Mouse (Mus musculus): ENCODE results near the gene Scube3. TPM values are rescaled to one million over a fixed set of nuclear protein-coding genes. Genes with fewer than 3 reads are reported as not detected.

Scube3 gene
- total and polyA plus RNA-seq, 2 experiments from 2014 or later = 3.1 to 16.3 TPM

DNA sequence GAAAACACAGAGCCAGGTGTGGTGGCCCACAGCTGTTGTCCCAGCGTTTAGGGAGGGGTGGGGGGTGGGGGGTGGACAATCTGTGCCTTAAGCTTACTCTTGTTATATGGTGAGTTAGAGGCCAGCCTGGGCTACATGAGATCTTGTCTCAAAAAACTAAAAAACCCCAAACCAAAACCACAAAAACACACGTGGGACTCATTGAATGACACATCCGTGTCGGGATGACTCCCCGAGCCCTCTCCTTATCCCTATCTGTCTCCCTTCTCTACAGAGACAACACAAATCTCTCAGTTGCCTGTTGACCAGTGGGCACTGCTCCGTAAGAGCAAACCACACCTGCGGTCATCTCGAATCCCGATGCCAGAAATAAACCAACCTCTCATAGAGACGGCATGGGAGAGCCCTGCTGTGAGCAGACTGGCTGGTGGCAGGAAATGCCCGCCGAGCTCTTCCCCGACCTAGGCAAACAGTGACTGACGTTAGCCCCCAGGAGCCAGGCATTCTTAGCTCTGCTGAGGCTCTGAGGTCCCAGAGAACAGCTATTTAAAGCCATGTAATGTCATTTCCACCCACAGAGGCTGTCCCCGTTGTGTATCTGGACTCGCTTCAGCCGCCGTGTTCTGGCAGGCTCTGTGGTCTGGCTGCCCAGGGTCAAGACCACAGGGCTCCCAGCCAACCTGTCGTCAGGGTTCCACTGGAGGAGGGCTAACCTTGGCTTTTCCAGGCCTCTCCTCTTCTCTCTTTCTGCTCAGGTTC is 24.3 kb upstream of the Scube3 start:
- H3K27ac ChIP-seq (ENCODE audit: low read depth, low read length) = no peak overlapping the region
- no peaks in the 10 kb centered on the region for H3K9me3 ChIP-seq (ENCODE audit: low read length)
- no peak for TF ChIP-seq CTCF (IDR thresholded peaks at IDR 0.05; ENCODE audit: low read depth)
- ATAC-seq (no peak), DNase-seq (no peak)
- no peaks in the 10 kb centered on the region for H3K4me1 ChIP-seq (ENCODE audit: insufficient read depth)
- no peak overlapping the region for H3K4me3 ChIP-seq (ENCODE audit: low read depth, low read length)
- WGBS = 57% methylated on average over 19 of the region's 19 CpGs
- H3K9ac ChIP-seq = no peak overlapping the region
- H3K27me3 ChIP-seq (ENCODE audit: insufficient read depth, low read length) = no peaks in the 10 kb centered on the region
- no peak overlapping the region for H3K4me2 ChIP-seq (ENCODE audit: low read depth)
- H3K36me3 ChIP-seq (ENCODE audit: insufficient read depth) = no peaks in the 10 kb centered on the region

DNA sequence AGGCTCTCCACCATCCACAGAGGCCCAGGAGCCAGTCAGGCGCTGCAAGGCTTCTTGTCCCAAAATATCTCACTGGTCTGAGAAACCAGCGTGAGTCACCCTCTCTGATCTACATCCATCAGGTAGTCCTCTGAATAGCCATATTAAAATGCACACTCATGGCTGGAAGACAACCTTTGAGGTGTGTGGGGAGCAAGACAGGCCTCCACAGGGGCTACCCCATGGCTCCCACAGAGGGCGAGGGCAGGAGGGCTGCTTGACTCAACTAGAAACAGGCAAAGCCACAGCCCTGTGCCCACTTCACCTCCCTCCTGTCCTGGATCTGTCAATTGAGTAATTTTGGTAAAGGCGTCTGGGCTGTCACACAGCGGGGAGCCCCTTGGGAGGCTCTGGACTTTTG is 21.5 kb upstream of the Scube3 start:
- Histone ChIP-seq H3K4me2 (ENCODE audit: low read depth) (no peak overlapping the region), H3K27ac (ENCODE audit: low read depth, low read length) (no peak overlapping the region), H3K4me3 (ENCODE audit: low read depth, low read length) (no peak overlapping the region), H3K36me3 (ENCODE audit: insufficient read depth) (no peaks in the 10 kb centered on the region), H3K4me1 (ENCODE audit: insufficient read depth) (no peaks in the 10 kb centered on the region), H3K9ac (no peak overlapping the region), H3K9me3 (ENCODE audit: low read length) (no peaks in the 10 kb centered on the region), H3K27me3 (ENCODE audit: insufficient read depth, low read length) (no peaks in the 10 kb centered on the region)
- ATAC-seq (no peak), DNase-seq (no peak)
- no peak for TF ChIP-seq CTCF (IDR thresholded peaks at IDR 0.05; ENCODE audit: low read depth)
- 82% methylated on average over 5 of the region's 5 CpGs for WGBS

- WGBS = 62% methylated on average over 13 of the region's 13 CpGs
- H3K27ac ChIP-seq (ENCODE audit: low read depth, low read length) = no peak overlapping the region
- H3K27me3 ChIP-seq (ENCODE audit: insufficient read depth, low read length) = no peaks in the 10 kb centered on the region
- H3K9ac ChIP-seq = no peak overlapping the region
- TF ChIP-seq CTCF (IDR thresholded peaks at IDR 0.05; ENCODE audit: low read depth) = no peak
- H3K4me3 ChIP-seq (ENCODE audit: low read depth, low read length) = no peak overlapping the region
- no peak for ATAC-seq
- no peaks in the 10 kb centered on the region for H3K36me3 ChIP-seq (ENCODE audit: insufficient read depth)
- no peaks in the 10 kb centered on the region for H3K9me3 ChIP-seq (ENCODE audit: low read length)
- H3K4me2 ChIP-seq (ENCODE audit: low read depth) = no peak overlapping the region
- no peaks in the 10 kb centered on the region for H3K4me1 ChIP-seq (ENCODE audit: insufficient read depth)
- no peak for DNase-seq
Observed at GRCm38 (mm10) chr17:28122949-28123348, 19.0 kb upstream of the Scube3 start.

DNA sequence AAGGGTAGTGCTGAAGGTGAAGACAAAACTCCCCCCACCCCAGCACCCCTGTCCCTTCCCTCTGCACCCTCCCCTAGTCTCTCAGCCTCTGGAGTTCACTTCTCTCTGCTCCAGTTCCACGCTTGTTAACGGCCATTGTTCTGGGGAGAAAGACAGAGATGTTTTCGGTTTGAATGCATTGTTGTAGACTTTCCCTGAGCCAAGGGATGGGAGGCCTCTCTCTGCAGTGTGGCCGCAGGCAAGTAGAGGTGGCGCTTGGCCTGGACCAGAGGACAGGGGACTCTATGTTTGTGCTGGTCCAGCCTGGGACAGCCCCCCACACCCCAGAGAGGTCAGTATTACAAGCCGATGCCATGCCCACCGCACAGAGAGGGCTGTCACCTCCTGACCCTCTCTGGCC is 18.3 kb upstream of the Scube3 start:
- no peaks in the 10 kb centered on the region for H3K27me3 ChIP-seq (ENCODE audit: insufficient read depth, low read length)
- no peaks in the 10 kb centered on the region for H3K4me1 ChIP-seq (ENCODE audit: insufficient read depth)
- no peak overlapping the region for H3K4me2 ChIP-seq (ENCODE audit: low read depth)
- WGBS = 17% methylated on average over 7 of the region's 7 CpGs
- DNase-seq (no peak), ATAC-seq (no peak)
- H3K9me3 ChIP-seq (ENCODE audit: low read length) = no peaks in the 10 kb centered on the region
- H3K27ac ChIP-seq (ENCODE audit: low read depth, low read length) = no peak overlapping the region
- TF ChIP-seq CTCF (IDR thresholded peaks at IDR 0.05; ENCODE audit: low read depth) = no peak
- H3K4me3 ChIP-seq (ENCODE audit: low read depth, low read length) = no peak overlapping the region
- H3K9ac ChIP-seq = no peak overlapping the region
- H3K36me3 ChIP-seq (ENCODE audit: insufficient read depth) = no peaks in the 10 kb centered on the region

DNA sequence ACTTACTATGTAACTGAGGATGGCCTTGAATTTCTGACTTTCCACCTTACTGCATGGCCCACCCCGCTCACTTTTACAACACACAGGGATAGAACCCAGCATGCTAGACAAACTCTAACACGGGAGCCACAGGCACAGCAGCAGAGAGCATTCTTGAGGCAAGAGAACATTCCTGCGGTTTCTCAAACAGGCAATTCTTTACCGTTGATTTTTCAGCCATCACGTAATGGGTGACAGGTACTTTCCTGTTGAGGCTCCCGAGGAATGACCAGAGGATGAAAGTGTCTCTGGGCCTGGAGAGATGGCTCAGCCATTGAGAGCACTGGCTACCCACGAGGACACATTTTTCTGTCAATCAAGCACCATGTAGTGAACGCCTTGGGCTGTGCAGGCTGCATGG is 17.6 kb upstream of the Scube3 start:
- TF ChIP-seq CTCF (IDR thresholded peaks at IDR 0.05; ENCODE audit: low read depth) = no peak
- ATAC-seq = no peak
- no peaks in the 10 kb centered on the region for H3K9me3 ChIP-seq (ENCODE audit: low read length)

GRCm38 (mm10) chr17:28129796-28130195 is 12.1 kb upstream of the Scube3 start:
- WGBS = 86% methylated on average over 5 of the region's 5 CpGs
- no peaks in the 10 kb centered on the region for H3K9me3 ChIP-seq (ENCODE audit: low read length)

More for the DNA sequence above, 17.6 kb upstream of the Scube3 start:
- Histone ChIP-seq H3K9ac (no peak overlapping the region), H3K4me1 (ENCODE audit: insufficient read depth) (no peaks in the 10 kb centered on the region), H3K27me3 (ENCODE audit: insufficient read depth, low read length) (no peaks in the 10 kb centered on the region), H3K27ac (ENCODE audit: low read depth, low read length) (no peak overlapping the region), H3K36me3 (ENCODE audit: insufficient read depth) (no peaks in the 10 kb centered on the region), H3K4me2 (ENCODE audit: low read depth) (no peak overlapping the region), H3K4me3 (ENCODE audit: low read depth, low read length) (no peak overlapping the region)
- DNase-seq = no peak
- 73% methylated on average over 8 of the region's 8 CpGs for WGBS

DNA sequence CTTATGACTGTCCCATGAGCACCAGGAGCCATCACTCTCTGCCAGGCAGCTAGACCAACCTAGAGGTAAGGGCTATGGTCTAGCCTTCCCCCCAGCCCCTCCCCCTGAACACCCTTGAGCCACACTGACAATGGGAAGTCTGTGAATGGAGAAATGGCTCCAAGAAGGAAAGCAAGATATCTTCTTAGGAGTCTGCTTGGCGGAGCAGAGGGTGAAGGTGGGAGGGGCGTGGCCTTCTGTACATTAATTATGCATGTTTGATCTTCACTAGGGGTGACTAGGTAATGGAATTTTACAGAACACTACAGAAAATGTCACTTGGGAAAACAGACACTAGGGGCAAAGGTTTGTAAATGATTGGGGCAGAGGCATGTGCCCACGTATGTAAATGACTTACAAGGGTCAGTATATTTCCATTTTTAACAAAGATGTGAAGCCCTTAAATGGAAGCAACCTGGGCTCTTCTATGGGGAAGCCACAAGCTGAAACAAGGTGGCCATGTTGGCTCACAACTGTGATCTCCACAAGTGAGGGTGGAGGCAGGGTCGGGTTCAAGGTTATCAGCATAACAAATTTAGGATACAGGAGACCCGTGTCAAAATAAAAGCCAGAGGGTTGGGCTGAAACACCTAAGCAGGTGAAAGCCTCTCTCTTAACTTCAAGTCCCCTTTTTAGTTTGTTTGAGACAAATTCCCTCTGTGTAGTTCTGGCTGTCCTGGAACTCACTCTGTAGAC is 11.4 kb upstream of the Scube3 start:
- TF ChIP-seq CTCF (IDR thresholded peaks at IDR 0.05; ENCODE audit: low read depth) = no peak
- Histone ChIP-seq H3K36me3 (ENCODE audit: insufficient read depth) (no peaks in the 10 kb centered on the region), H3K27ac (ENCODE audit: low read depth, low read length) (no peak overlapping the region), H3K9ac (no peak overlapping the region), H3K27me3 (ENCODE audit: insufficient read depth, low read length) (no peaks in the 10 kb centered on the region), H3K4me1 (ENCODE audit: insufficient read depth) (no peaks in the 10 kb centered on the region), H3K4me3 (ENCODE audit: low read depth, low read length) (no peak overlapping the region), H3K4me2 (ENCODE audit: low read depth) (no peak overlapping the region), H3K9me3 (ENCODE audit: low read length) (no peaks in the 10 kb centered on the region)
- ATAC-seq (no peak), DNase-seq (no peak)
- 65% methylated on average over 5 of the region's 5 CpGs for WGBS

More at GRCm38 (mm10) chr17:28129796-28130195, 12.1 kb upstream of the Scube3 start:
- Histone ChIP-seq H3K4me3 (ENCODE audit: low read depth, low read length) (no peak overlapping the region), H3K36me3 (ENCODE audit: insufficient read depth) (no peaks in the 10 kb centered on the region), H3K4me1 (ENCODE audit: insufficient read depth) (no peaks in the 10 kb centered on the region), H3K4me2 (ENCODE audit: low read depth) (no peak overlapping the region), H3K27ac (ENCODE audit: low read depth, low read length) (no peak overlapping the region), H3K27me3 (ENCODE audit: insufficient read depth, low read length) (no peaks in the 10 kb centered on the region), H3K9ac (no peak overlapping the region)
- DNase-seq (no peak), ATAC-seq (no peak)
- TF ChIP-seq CTCF (IDR thresholded peaks at IDR 0.05; ENCODE audit: low read depth) = no peak
